Mouse (Mus musculus): ENCODE measurements at regions not wholly inside any gene's neighbourhood (a gene's known extent, or its start where the extent isn't known, plus 50 kb on each side); places are given as distances from the start of the nearest gene placed in this dataset.

GRCm38 (mm10) chr3:111070301-111070700 is 819.5 kb upstream of the Prmt6 start:
- Histone ChIP-seq H3K4me1 (ENCODE audit: control insufficient read depth, insufficient read depth, low read length) (no peaks in the 10 kb centered on the region; the same call in 1 of the 2 replicates), H3K4me3 (ENCODE audit: insufficient read depth, low read depth, low read length) (no peak overlapping the region), H3K79me2 (ENCODE audit: control insufficient read depth, insufficient read depth, low read length) (no peaks in the 10 kb centered on the region), H3K9ac (ENCODE audit: low read depth, low read length) (no peak overlapping the region), H3K27ac (replicated peaks; ENCODE audit: insufficient read depth, low read depth, low read length) (no peak overlapping the region), H3K27me3 (ENCODE audit: control insufficient read depth, insufficient read depth, low read length) (no peaks in the 10 kb centered on the region), H3K36me3 (ENCODE audit: control insufficient read depth, insufficient read depth, low read length) (no peaks in the 10 kb centered on the region)
- DNase-seq (ENCODE audit: extremely low read depth, low read depth, low spot score): no peak
- no peak for TF ChIP-seq CTCF (IDR thresholded peaks at IDR 0.05; ENCODE audit: low read depth, low read length)
- TF ChIP-seq POLR2A (IDR thresholded peaks at IDR 0.05; ENCODE audit: extremely low read depth, insufficient read depth, low read length): no peak

DNA sequence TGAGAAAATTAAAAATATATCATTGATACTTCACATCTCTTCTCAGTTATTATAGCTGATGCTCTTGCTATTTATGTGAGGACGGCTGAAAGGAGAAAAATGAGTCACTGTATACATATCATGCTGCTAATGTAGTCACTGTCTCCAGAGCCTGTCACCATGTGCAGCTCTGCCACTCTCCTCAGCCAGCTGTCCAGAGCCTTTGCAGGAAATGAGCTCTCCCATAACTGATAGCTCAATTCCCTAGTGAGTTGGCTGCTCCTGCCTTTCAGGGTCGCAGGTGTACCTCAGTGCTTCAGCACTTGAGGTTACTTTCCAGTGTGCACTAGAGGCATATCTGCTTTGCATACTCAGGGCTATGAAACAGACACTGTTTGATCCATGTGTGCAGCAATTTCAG is 819.0 kb upstream of the Prmt6 start:
- DNase-seq (ENCODE audit: extremely low read depth, low read depth, low spot score): no peak
- no peak overlapping the region for H3K4me3 ChIP-seq (ENCODE audit: insufficient read depth, low read depth, low read length)
- no peak for TF ChIP-seq POLR2A (IDR thresholded peaks at IDR 0.05; ENCODE audit: extremely low read depth, insufficient read depth, low read length)
- no peak for TF ChIP-seq CTCF (IDR thresholded peaks at IDR 0.05; ENCODE audit: low read depth, low read length)
- 57% methylated on average over 2 of the region's 2 CpGs for WGBS
- H3K27me3 ChIP-seq (ENCODE audit: control insufficient read depth, insufficient read depth, low read length): no peaks in the 10 kb centered on the region
- no peak overlapping the region for H3K9ac ChIP-seq (ENCODE audit: low read depth, low read length)
- H3K27ac ChIP-seq (replicated peaks; ENCODE audit: insufficient read depth, low read depth, low read length): no peak overlapping the region
- H3K79me2 ChIP-seq (ENCODE audit: control insufficient read depth, insufficient read depth, low read length): no peaks in the 10 kb centered on the region
- H3K36me3 ChIP-seq (ENCODE audit: control insufficient read depth, insufficient read depth, low read length): no peaks in the 10 kb centered on the region
- H3K4me1 ChIP-seq (ENCODE audit: control insufficient read depth, insufficient read depth, low read length): no peaks in the 10 kb centered on the region; the same call in 1 of the 2 replicates

- no peak overlapping the region for H3K27ac ChIP-seq (replicated peaks; ENCODE audit: insufficient read depth, low read depth, low read length)
- H3K4me1 ChIP-seq (ENCODE audit: control insufficient read depth, insufficient read depth, low read length): no peaks in the 10 kb centered on the region; the same call in 1 of the 2 replicates
- H3K36me3 ChIP-seq (ENCODE audit: control insufficient read depth, insufficient read depth, low read length): no peaks in the 10 kb centered on the region
- H3K79me2 ChIP-seq (ENCODE audit: control insufficient read depth, insufficient read depth, low read length): no peaks in the 10 kb centered on the region
- no peaks in the 10 kb centered on the region for H3K27me3 ChIP-seq (ENCODE audit: control insufficient read depth, insufficient read depth, low read length)
- WGBS: 22% methylated on average over 7 of the region's 7 CpGs
- H3K9ac ChIP-seq (ENCODE audit: low read depth, low read length): no peak overlapping the region
- no peak for TF ChIP-seq CTCF (IDR thresholded peaks at IDR 0.05; ENCODE audit: low read depth, low read length)
- TF ChIP-seq POLR2A (IDR thresholded peaks at IDR 0.05; ENCODE audit: extremely low read depth, insufficient read depth, low read length): no peak
- no peak overlapping the region for H3K4me3 ChIP-seq (ENCODE audit: insufficient read depth, low read depth, low read length)
- peak; percentile 15 for DNase-seq (ENCODE audit: extremely low read depth, low read depth, low spot score)
These were observed 818.4 kb upstream of the Prmt6 start for GRCm38 (mm10) chr3:111069156-111069555.

DNA sequence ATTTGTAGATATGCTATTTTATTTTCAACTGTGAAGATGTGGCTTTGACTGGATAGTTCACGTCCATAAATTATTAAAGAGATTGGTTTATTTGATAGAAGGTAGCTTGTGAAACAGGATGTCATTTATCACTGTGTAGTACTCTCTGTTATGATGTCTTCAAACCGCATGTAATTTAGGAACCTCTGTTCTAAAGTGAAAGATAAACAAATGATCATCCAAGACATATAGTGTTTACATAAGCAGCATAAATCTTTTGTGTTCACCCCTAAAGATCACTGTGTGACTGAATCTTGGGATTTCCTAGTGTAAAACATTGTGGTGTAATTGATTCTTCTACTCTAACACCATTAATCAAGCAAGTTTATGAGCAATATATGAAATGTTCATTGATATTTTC is 798.8 kb upstream of the Prmt6 start:
- Histone ChIP-seq H3K9ac (ENCODE audit: low read depth, low read length) (no peak overlapping the region), H3K4me1 (ENCODE audit: control insufficient read depth, insufficient read depth, low read length) (no peaks in the 10 kb centered on the region)
- DNase-seq (ENCODE audit: extremely low read depth, low read depth, low spot score): no peak

More for the DNA sequence above, 798.8 kb upstream of the Prmt6 start:
- no peaks in the 10 kb centered on the region for H3K27me3 ChIP-seq (ENCODE audit: control insufficient read depth, insufficient read depth, low read length)
- TF ChIP-seq POLR2A (IDR thresholded peaks at IDR 0.05; ENCODE audit: extremely low read depth, insufficient read depth, low read length) (no peak), CTCF (IDR thresholded peaks at IDR 0.05; ENCODE audit: low read depth, low read length) (no peak)
- H3K27ac ChIP-seq (replicated peaks; ENCODE audit: insufficient read depth, low read depth, low read length): no peak overlapping the region
- no peaks in the 10 kb centered on the region for H3K36me3 ChIP-seq (ENCODE audit: control insufficient read depth, insufficient read depth, low read length)
- H3K79me2 ChIP-seq (ENCODE audit: control insufficient read depth, insufficient read depth, low read length): no peaks in the 10 kb centered on the region
- H3K4me3 ChIP-seq (ENCODE audit: insufficient read depth, low read depth, low read length): no peak overlapping the region
- 68% methylated on average over 2 of the region's 2 CpGs for WGBS

All from liver, adult 2 months (tissue).